26 mouse cellular contexts compared by ENCODE assay signal in genomic region chr17:64203611-64204010, GRCm38 (mm10).
DNase-seq lines count a peak whose midpoint lies in the region; ATAC-seq and TF ChIP-seq lines count a peak whose summit lies in the region.
"Had no signal": no experiment of that assay in that cellular context is flagged by ENCODE, and none has a peak within 500 bp of the region (broad histone marks: within the 10 kb centered on the region; RNA-seq: fewer than 3 reads in every experiment).

No protein-coding gene starts in this region.

- H3K27me3 ChIP-seq in stomach, embryonic 15.5 days (replicated peaks), result no peaks in the 10 kb centered on the region
- H3K27me3 ChIP-seq in stomach, postnatal 0 days (ENCODE audit: control insufficient read depth, insufficient read depth, low read length), result no peaks in the 10 kb centered on the region
- H3K27me3 ChIP-seq: embryonic facial prominence, embryonic 13.5 days; forebrain, embryonic 15.5 days; heart, embryonic 12.5 days; heart, embryonic 15.5 days had no signal

- H3K4me1 ChIP-seq in stomach, embryonic 15.5 days, result no peaks in the 10 kb centered on the region
- H3K4me1 ChIP-seq in stomach, postnatal 0 days (replicated peaks; ENCODE audit: control insufficient read depth, insufficient read depth), result no peaks in the 10 kb centered on the region
- H3K4me1 ChIP-seq: forebrain, embryonic 12.5 days; heart, embryonic 15.5 days had no signal

- TF ChIP-seq CTCF in stomach, postnatal 0 days (IDR thresholded peaks at IDR 0.05; ENCODE audit: low read depth), result no peak

- intact Hi-C loops in left cerebral cortex, postnatal 4 days (cut with DNase I), result no loop called here

- H3K36me3 ChIP-seq in stomach, embryonic 15.5 days, result no peaks in the 10 kb centered on the region
- no peaks in the 10 kb centered on the region for H3K36me3 ChIP-seq in stomach, postnatal 0 days (ENCODE audit: control insufficient read depth, insufficient read depth, low read length)
- H3K36me3 ChIP-seq: embryonic facial prominence, embryonic 10.5 days; embryonic facial prominence, embryonic 13.5 days; forebrain, embryonic 12.5 days; forebrain, embryonic 15.5 days; heart, embryonic 12.5 days; heart, embryonic 15.5 days had no signal

- 63% methylated on average over 7 of the region's 7 CpGs for WGBS in stomach, embryonic 15.5 days
- WGBS in stomach, postnatal 0 days, result 58% methylated on average over 7 of the region's 7 CpGs

- no peaks in the 10 kb centered on the region for H3K9me3 ChIP-seq in stomach, embryonic 15.5 days
- H3K9me3 ChIP-seq in stomach, postnatal 0 days (ENCODE audit: control insufficient read depth, low read length), result no peaks in the 10 kb centered on the region
- H3K9me3 ChIP-seq: embryonic facial prominence, embryonic 10.5 days; embryonic facial prominence, embryonic 13.5 days; forebrain, embryonic 12.5 days; forebrain, embryonic 15.5 days; heart, embryonic 12.5 days; heart, embryonic 15.5 days had no signal

- no peak for TF ChIP-seq EP300 in stomach, postnatal 0 days (optimal IDR thresholded peaks at IDR 0.05)

- ATAC-seq in cerebellum, adult (ENCODE audit: insufficient number of reproducible peaks, low FRiP score, low TSS enrichment), result no peak
- ATAC-seq in stomach, embryonic 15.5 days (ENCODE audit: insufficient read depth, low FRiP score, low read depth), result peak; percentile 31; the same call in 1 of the 2 replicates
- ATAC-seq in stomach, postnatal 0 days (ENCODE audit: low FRiP score, low TSS enrichment), result no peak
- ATAC-seq: activated CD4-positive, CD25-positive, alpha-beta regulatory T cell, adult 4 months; forebrain, embryonic 15.5 days; hindbrain, postnatal 0 days; inflammation-experienced regulatory T-cells, adult 6 months had no signal

- no peak overlapping the region for H3K4me2 ChIP-seq in stomach, embryonic 15.5 days
- H3K4me2 ChIP-seq in stomach, postnatal 0 days (replicated peaks; ENCODE audit: low read depth), result no peak overlapping the region
- H3K4me2 ChIP-seq: embryonic facial prominence, embryonic 13.5 days; forebrain, embryonic 12.5 days; forebrain, embryonic 15.5 days; heart, embryonic 12.5 days; heart, embryonic 15.5 days; hindbrain, embryonic 14.5 days had no signal

- no peak overlapping the region for H3K27ac ChIP-seq in stomach, embryonic 15.5 days
- no peak overlapping the region for H3K27ac ChIP-seq in stomach, postnatal 0 days (replicated peaks)
- H3K27ac ChIP-seq: embryonic facial prominence, embryonic 10.5 days; embryonic facial prominence, embryonic 13.5 days; forebrain, embryonic 12.5 days; forebrain, embryonic 15.5 days; heart, embryonic 15.5 days; hindbrain, embryonic 14.5 days; hindbrain, postnatal 0 days had no signal

- H3K4me3 ChIP-seq in stomach, embryonic 15.5 days (replicated peaks), result no peak overlapping the region
- H3K4me3 ChIP-seq in stomach, postnatal 0 days (ENCODE audit: low read depth, low read length), result no peak overlapping the region
- H3K4me3 ChIP-seq: embryonic facial prominence, embryonic 10.5 days; embryonic facial prominence, embryonic 13.5 days; erythroblast, embryonic 14.5 days; forebrain, embryonic 12.5 days; forebrain, embryonic 15.5 days; heart, embryonic 12.5 days; heart, embryonic 15.5 days had no signal

- no peak overlapping the region for H3K9ac ChIP-seq in stomach, embryonic 15.5 days
- no peak overlapping the region for H3K9ac ChIP-seq in stomach, postnatal 0 days (ENCODE audit: low read length)
- H3K9ac ChIP-seq: embryonic facial prominence, embryonic 13.5 days; forebrain, embryonic 12.5 days; forebrain, embryonic 15.5 days; heart, embryonic 12.5 days; heart, embryonic 15.5 days; hindbrain, embryonic 14.5 days had no signal

- peak; percentile 48 to 63 for DNase-seq in cerebellum, postnatal 10 days
- DNase-seq in left cerebral cortex, postnatal 4 days, result peak; percentile 38
- no peak for DNase-seq in left cerebral cortex, adult 9 months (ENCODE audit: low spot score in 2 of 2)
- DNase-seq in stomach, postnatal 0 days (ENCODE audit: low spot score), result no peak
- DNase-seq: adrenal gland, adult 8-10 months; adrenal gland, postnatal 25 days; cerebellum, adult 18-20 months; cerebellum, adult 9-10 months; cerebellum, postnatal 36 days; embryo, embryonic 11 days; gastrocnemius, postnatal 25 days; heart, postnatal 10 days; heart, postnatal 4 days had no signal

Comparison
In these comparisons a context has a peak if more than half of its experiments do, and no peak if none do; other contexts are left out.
1. DNase-seq: peak in cerebellum, postnatal 10 days (2 of 2) and left cerebral cortex, postnatal 4 days (single experiment); none in left cerebral cortex, adult 9 months (0 of 2) and stomach, postnatal 0 days (single experiment).